Mouse (Mus musculus) G1E (cell line): ENCODE measurements at regions not wholly inside any gene's neighbourhood (a gene's known extent, or its start where the extent isn't known, plus 50 kb on each side); places are given as distances from the start of the nearest gene placed in this dataset.

Source experiments
- CTCF ChIP-seq: IDR thresholded peaks from 2 replicates; pipeline ENCODE4 v1.5.1; 2012; ENCODE audit warnings: low read depth, low read length, inconsistent platforms, mixed read lengths
- GATA1 ChIP-seq: IDR thresholded peaks from 2 replicates; pipeline ENCODE4 v1.6.1; 2012; ENCODE audit warnings: borderline replicate concordance, low read length, inconsistent platforms, mixed read lengths
- GATA2 ChIP-seq: IDR thresholded peaks from 2 replicates; pipeline ENCODE4 v1.6.1; 2012; ENCODE audit warnings: low read depth, low read length, inconsistent platforms, borderline replicate concordance
- POLR2AphosphoS5 ChIP-seq: IDR thresholded peaks from 2 replicates; pipeline ENCODE4 v1.6.1; 2012; ENCODE audit warnings: low read depth, low read length, inconsistent platforms; ENCODE audit not compliant: insufficient replicate concordance
- TAL1 ChIP-seq: conservative IDR thresholded peaks from 2 replicates; pipeline ENCODE4 v1.6.1; 2012; ENCODE audit warnings: low read depth, low read length, inconsistent platforms, mixed read lengths

DNA sequence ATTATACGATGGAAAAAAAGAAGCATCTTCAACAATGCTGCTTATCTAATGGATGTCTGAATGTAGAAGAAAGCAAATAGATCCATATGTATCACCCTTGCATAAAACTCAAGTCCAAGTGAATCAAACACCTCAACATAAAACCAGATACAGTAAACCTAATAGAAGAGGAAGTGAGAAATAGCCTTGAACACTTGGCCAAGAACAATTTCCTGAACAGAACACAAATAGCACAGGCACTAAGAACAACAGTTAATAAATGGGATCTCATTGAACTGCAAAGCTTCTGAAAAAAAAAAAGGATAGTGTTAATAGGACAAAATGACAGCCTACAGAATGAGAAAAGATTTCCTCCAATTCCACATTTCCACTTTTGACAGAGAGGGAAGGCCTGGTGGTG is 60.5 kb upstream of the Nxt1 start:
- TF ChIP-seq CTCF (no peak), GATA2 (no peak), GATA1 (no peak), TAL1 (no peak), POLR2AphosphoS5 (no peak)
